Mouse (Mus musculus) kidney, postnatal 10 days (tissue): ENCODE data around the gene Dars2.
"Not testable (repeated sequence)": the region's sequence is repeated elsewhere in the genome, so short reads cannot be mapped to it uniquely, and the experiment has no call there.

Experiments
- DNase-seq: peaks from one replicate; pipeline ENCODE4 v3.0.0; 2021; ENCODE audit warnings: mixed read lengths

Dars2 gene

DNA sequence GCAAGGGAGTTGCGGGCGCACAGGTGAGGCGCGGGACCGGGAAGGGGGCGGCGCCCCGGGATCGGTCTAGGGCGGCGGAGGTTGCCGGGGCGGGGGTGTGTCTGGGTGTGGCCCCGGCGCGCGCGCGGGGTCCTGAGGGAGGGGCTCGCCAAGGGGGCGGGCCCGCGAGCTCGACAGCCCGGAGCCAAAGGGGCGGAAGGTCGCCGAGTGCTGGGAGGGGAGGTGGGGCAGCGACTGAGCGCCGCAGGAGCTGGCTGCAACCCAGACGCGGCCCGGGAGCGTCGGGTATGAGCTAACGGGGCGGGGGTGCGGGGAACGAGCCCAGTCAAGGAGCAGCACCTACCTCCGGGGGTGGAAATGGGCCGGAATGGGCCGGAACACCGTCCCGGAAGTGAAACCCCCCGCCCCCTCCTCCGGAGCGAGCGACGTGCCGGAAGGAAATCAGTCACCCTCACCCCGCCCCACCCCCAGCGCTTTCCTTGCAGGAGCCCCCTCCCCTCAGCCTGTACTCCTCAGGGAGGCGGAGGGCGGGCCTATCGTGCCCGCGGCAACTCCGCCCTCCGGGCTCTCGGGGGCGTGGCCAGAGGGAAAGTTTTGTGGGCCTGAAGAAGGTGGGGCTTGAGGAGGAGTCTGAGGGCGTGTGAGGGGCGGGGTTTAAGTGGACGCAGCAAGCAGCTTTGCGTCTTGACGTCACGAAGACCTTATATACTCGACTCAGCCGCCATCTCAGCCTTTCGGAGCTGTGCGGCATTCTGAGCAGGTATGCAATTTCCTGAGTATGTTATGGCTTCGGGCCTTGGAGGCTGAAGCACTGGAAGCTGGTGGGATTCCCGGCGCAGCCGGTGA lies 35.8 kb downstream of the Dars2 start, which contains the start of gene Zbtb37:
Gene Zbtb37, minus strand, starts transcription at position 415 of the 846 bp plus-strand sequence.
- peak; percentile 99 for DNase-seq

DNA sequence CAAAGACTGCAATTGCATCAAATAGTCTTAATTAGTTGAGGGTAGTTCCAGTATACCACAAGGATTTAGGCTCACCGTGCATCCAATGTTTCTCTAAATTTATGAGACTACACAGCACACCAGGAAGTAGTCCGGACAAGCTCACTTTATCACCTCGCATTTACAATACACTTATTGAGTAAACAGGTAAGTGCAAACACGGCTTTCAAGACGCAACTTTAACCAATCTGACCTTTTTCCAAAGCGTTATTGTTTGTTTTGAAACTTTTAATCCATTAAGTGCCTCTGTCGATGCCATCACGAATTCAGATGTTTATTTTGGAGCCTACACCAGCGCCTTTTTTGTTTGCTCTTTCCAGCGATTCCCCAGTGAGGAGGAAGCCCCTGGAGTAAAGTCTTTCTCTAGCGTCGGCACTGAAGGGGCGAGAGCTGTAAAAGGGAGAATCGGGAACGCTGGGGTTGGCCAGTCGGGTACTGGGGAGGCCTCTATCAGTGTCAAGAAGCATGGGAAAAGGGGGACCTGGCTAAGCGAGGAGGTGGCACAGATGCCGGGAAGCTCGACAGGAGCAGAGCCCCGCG lies 36.5 kb downstream of the Dars2 start:
- no peak for DNase-seq

DNA sequence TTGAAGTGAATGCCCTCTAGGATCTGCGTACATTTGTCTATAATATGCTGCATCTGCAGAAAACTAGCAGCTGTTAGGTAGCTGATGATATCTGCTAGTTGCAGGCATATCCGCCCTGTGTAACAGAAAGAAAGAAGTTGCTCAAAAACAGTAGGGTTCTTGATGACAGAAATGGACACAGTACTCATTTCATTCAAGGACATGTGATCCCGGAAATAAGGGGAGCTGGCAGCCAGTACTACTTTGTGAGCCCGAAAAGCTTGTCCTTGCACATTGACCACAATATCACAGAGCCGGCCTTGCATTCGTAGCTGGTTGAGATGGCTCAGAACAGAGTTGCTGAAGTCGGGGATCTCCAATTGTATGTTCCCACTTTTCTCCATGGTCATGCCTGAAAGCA lies 38.1 kb downstream of the Dars2 start:
- DNase-seq = no peak

DNA sequence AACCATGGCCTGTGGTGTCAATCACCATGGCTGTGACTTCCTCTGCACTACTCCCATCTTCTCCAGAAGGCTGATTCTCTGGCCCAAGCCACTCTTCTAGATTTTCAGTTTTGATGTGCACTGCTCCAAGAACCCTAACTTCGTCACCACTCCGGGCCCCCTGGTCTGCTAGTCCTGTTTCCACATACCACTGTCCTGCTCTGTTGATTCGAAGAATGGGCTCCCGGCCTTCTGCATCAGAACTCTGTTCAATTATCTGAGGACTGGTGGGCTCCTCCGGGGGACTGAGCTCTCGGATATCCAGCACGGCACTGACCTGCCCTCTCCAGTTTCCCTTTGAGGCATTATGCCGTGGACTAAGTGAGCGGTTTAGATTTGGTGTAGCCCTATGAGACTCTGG lies 38.6 kb downstream of the Dars2 start:
- no peak for DNase-seq

DNA sequence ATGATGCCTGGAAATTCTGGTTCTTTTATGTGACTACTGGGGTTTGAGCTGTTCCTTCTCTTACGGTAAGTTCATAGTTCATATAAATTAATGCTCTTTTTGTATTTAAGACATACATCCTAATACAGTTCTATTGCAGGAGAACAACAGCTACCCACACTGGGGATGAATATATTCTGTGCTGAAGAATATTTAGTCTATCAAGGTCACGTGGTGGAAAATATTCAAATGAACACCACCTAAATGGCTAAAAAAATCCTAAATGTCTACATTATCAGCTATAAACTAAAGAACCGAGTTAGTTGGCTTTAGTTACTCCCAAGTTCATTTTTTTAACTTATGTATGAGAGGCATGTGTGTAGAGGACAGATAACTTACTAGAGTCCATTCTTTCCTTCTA lies 40.4 kb downstream of the Dars2 start:
- DNase-seq = no peak

DNA sequence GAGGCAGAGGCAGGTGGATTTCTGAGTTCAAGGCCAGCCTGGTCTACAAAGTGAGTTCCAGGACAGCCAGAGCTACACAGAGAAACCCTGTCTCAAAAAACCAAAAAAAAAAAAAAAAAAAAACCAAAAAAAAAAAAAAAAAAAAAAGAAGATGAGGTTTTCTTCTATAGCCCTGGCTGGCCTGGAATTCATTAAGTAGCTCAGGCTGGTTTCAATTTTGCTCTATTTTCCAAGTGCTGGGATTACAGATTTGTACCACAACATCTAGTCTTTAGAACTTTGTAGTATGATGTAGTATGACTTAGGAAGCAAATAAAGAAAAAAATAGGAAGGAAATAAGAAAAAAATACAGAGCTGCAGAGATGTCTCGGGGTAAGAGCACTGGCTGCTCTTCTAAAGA lies 42.0 kb downstream of the Dars2 start:
- DNase-seq = not testable (repeated sequence)

DNA sequence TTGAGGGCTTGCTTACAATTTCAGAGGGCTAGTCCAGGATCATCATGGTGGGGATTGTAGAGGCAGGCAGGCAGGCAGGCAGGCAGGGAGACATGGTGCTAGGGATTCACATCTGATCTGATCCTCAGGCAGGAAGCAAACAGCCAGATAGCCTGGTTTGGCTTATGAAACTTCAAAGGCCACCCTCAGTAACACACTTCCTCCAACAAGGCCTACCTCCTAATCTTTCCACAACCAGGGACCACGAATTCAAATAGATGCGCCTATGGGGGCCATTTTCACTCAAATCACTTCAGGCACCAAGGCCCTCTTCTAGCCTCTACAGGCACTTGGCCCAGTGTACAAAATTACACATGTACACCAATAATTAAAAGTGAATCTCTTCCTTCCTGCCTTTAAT lies 43.3 kb downstream of the Dars2 start:
- DNase-seq = no peak

DNA sequence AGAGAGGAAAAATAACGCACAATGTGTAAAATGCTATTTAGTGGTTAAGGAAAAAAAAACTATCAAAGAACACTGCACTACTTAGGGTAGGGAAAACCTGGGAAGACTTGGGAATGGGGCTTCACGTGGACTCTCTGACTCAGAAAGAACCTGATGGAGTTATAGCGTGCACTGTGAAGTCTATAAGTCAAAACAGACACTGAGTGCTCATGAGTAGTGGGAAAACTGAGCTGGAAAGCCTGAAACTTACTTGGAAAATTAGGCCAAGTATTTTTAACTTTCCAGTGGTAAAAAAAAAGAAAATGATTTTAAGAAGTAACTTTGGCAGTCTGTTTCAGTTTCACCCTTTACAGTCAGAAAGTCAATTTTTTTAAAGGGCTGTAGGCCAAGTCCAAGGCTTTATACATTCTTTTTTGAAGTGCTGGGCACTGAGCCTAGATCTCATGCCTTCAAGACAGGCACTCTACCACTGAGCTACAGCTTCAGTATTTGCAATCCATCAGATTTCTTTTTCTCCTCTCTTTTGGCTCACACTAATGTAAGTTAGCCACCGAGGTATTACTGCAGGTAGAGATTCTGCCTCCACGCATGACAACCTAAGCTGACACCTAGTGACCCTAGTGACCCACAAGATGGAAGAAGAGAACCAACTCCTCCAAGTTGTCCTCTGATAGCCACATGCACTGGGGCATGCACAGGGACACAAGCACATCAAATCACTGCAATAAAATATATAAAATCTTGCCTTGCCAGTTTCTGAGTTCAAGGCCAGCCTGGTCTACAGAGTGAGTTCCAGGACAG lies 44.8 kb downstream of the Dars2 start:
- DNase-seq = no peak

DNA sequence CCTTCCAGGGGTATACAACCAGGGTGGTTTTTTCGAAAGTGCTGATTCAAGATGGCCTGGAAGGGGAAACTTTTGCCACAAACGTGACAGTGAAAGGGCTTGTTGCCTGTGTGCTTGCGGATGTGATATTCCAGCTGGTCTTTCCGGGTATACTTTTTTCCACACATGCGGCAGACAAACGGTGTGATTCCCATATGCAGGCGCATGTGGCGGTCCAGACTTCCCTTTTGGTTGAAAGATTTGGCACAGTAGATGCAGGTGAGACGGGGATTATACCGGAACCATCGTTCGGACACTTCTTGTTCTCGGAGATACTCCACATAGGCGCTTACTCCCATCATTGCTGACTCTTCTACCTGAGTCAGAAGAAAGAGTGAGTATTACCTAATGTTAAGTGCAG lies 50.4 kb downstream of the Dars2 start:
- DNase-seq = no peak

DNA sequence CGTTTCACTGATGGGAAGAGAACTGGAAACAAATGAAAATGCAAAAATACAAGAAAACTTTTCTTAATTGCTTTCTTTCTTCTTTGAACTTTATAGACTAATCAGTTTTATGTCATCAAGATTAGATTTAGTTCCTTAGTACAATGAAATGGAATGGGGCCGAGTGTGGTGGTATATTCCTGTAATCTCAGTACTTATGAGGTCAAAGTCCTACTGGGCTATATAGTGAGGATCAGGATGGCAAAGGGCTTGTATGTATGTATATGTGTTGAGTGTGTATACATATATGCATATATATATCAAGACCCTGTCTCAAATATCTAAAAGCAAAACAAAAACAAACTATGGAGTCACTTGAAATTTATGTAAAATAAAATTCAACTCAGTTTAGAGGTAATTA lies 54.1 kb downstream of the Dars2 start:
- no peak for DNase-seq

DNA sequence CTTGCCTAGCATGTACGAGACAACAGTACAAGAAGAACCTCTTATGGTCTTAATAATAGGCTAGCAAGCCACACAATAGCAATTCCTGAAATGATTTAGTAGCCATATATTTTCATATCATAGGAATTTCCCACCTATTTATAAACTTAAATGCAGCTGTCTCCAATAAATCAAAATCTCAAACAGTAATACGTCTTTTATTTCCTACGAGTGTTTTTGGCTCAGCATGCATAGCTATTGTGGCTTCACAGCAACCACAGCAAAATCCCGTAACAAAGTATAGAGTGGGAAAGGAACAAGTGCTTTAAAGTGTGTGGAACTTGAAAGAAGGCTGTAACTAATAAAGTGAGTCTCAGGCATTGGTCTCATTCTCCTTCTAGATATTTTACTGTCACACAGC lies 60.0 kb downstream of the Dars2 start:
- no peak for DNase-seq

DNA sequence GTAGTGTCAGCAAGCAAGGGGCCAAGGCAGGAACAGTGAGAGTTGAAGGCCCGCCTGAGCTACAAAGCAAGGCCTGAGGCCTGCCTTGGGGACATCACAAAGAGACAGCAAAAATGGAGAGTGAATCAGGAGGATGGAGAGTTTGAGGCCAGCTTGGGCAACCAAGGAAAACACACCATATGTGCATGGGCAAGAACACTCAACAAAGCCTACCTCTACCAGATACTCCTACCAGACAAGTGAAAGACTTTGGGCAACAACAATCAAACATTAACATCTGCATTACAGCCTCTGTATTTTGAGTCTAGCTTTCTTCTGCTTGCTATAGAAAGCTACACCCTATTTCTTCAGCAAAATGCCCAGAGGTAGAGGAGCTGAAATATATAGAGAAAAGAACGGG lies 62.4 kb downstream of the Dars2 start:
- no peak for DNase-seq

DNA sequence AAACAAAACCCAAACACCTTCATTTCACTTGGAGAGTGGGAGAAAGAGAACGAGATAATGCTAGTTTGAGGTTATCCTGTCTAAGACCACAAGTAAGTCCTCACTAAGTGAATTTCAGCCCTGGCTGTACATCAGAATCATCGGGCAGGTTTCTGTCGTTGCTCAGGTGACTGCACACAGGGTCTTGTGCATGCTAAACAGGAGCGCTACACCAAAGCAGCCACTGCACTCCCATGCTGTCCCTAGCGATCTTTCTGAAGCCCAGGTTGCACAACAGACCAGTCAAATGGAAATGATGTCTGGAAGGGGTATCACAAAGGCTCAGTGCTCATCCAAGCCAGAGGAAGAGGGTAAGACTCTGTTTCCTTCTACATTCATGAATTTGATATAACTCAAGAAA lies 64.0 kb downstream of the Dars2 start:
- DNase-seq = no peak

DNA sequence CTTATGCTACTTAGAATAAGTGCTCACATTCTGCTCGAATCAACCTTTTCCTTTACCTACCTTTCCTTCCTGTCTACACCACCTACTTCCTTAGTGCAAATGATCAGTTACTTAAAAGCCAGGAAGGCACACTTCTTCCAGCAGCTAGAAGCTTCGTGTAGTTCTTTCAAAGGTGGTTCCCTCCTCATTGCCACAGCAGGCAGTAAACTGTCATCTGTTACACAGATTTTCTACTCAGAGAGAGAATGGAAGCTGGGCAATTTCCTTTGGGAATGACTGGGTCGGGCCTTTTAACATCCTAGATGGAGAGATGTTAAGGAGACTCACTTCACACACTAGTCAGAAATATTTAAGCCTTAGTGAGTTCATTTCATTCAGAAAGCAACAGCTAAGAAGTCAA lies 64.9 kb downstream of the Dars2 start:
- DNase-seq = no peak

DNA sequence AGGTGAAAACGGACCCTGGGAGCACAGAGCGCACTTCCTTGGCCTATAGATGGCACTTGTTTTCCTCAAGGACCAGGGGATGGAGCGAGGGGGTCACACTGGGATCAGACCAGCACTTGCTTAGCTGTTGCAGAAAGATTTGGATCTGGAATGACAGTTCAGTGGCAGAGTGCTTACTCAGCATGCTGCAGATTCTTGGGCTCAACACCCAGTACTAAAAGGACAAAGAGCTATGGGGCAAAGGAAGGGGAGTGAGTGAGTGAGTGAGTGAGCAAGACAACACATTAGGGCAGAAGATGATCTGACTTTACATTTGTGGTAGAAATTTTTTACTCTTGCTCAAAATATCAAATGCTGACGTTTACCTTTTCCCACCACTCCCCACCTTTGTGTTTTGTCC lies 65.5 kb downstream of the Dars2 start:
- no peak for DNase-seq

DNA sequence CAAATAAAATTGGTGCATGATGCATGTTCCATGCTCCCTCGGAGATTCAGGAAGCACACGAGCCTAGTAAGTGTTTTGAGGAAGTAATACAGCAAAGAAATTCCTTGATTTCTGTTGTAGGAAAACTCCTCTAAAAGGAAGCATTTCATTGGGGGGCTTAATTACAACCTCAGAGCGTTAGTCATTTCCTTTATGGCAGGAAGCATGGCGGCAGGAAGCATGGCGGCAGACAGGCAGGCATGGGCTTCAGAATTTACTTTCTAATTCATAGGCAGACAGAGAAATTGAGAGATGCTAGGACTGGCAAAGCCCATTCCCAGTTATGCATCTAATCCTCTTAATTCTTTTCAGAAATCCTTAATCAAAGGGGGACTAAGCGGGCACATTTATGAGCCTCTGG lies 76.6 kb downstream of the Dars2 start:
- DNase-seq = no peak
